Mouse (Mus musculus) lung, embryonic 16.5 days (tissue): ENCODE results near the gene Hecw2. TPM values are rescaled to one million over a fixed set of nuclear protein-coding genes. Genes with fewer than 3 reads are reported as not detected.
A peak's percentile ranks its signal among the peaks of the same experiment; 100 is the strongest.

ENCODE experiments used
- ATAC-seq: fragments of 200-750 bp; cut with Nextera tagmentation; 2 replicates; pipeline ENCODE4 v1.8.0; 2017; ENCODE audit warnings: low read depth, mild to moderate bottlenecking, moderate library complexity
- H3K27ac ChIP-seq: fragments of 300-500 bp; sonication (generic); 2 replicates; pipeline ENCODE4 v1.5.1; 2014; ENCODE audit warnings: mild to moderate bottlenecking, control low read depth, low read length
- H3K27me3 ChIP-seq: fragments of 300-500 bp; sonication (generic); 2 replicates; pipeline ENCODE4 v1.6.1; 2014; ENCODE audit warnings: low read depth, low read length, mixed read lengths; ENCODE audit not compliant: control insufficient read depth, insufficient read depth
- H3K36me3 ChIP-seq: fragments of 300-500 bp; sonication (generic); 2 replicates; pipeline ENCODE4 v1.6.1; 2014; ENCODE audit warnings: low read length; ENCODE audit not compliant: control insufficient read depth, insufficient read depth
- H3K4me1 ChIP-seq: fragments of 300-500 bp; sonication (generic); replicated peaks from 2 replicates; pipeline ENCODE4 v1.6.1; 2014; ENCODE audit warnings: low read length, mixed read lengths; ENCODE audit not compliant: control insufficient read depth, insufficient read depth
- H3K4me2 ChIP-seq: fragments of 300-500 bp; sonication (generic); 2 replicates; pipeline ENCODE4 v1.6.1; 2014; ENCODE audit warnings: low read depth, low read length, control low read depth
- H3K4me3 ChIP-seq: fragments of 300-500 bp; sonication (generic); 2 replicates; pipeline ENCODE4 v1.5.1; 2014; ENCODE audit warnings: mild to moderate bottlenecking, low read length, control low read depth
- H3K9ac ChIP-seq: fragments of 300-500 bp; sonication (generic); 2 replicates; pipeline ENCODE4 v1.6.1; 2014; ENCODE audit warnings: low read length, control low read depth
- H3K9me3 ChIP-seq: fragments of 300-500 bp; sonication (generic); 2 replicates; pipeline ENCODE4 v1.6.1; 2016; ENCODE audit warnings: low read length; ENCODE audit not compliant: control insufficient read depth
- WGBS: fragments of 180-500 bp; shearing (Covaris S2); extraction: QIAGEN DNeasy Blood & Tissue Kit; methylation state at CpG from one replicate; pipeline ENCODE4 v1.1.7; 2014; 5-methylcytosine and 5-hydroxymethylcytosine counted together
- polyA plus RNA-seq: library from polyadenylated mRNA; unstranded; fragments of >200 nt; fragmentation: Nextera tagmentation; extraction: Ambion mirVana; gene quantifications from 2 replicates; pipeline ENCODE4 v1.2.1, GENCODE M21; 2015

Gene Hecw2
- 4.8 and 5.8 TPM in 2 replicates for polyA plus RNA-seq

GRCm38 (mm10) chr1:54194954-54195305 lies at the start of gene Hecw2:
Gene Hecw2, minus strand, starts transcription at chr1:54195168.
- H3K4me1 ChIP-seq, result peaks cover 3% of the 10 kb centered on the region; the same call in 1 of the 2 replicates
- ATAC-seq, result peak; percentile 89
- H3K27me3 ChIP-seq, result peaks cover 4% of the 10 kb centered on the region
- WGBS, result under 1% methylated on average over 37 of the region's 38 CpGs
- H3K9ac ChIP-seq, result peak within 1 kb of the TSS; percentile 67
- no peaks in the 10 kb centered on the region; the same call in 1 of the 2 replicates for H3K9me3 ChIP-seq
- H3K4me3 ChIP-seq, result peak within 1 kb of the TSS; percentile 68
- H3K27ac ChIP-seq, result 0 out of 2 replicates have a peak within 1 kb of the TSS, but pooled peaks have one; percentile 17
- H3K4me2 ChIP-seq, result peak within 1 kb of the TSS; percentile 94
- no peaks in the 10 kb centered on the region for H3K36me3 ChIP-seq

GRCm38 (mm10) chr1:54242722-54243121 lies 47.8 kb upstream of the Hecw2 start:
- Histone ChIP-seq H3K27ac (no peak overlapping the region), H3K27me3 (no peaks in the 10 kb centered on the region), H3K4me3 (no peak overlapping the region), H3K9ac (no peak overlapping the region), H3K4me1 (no peaks in the 10 kb centered on the region), H3K9me3 (no peaks in the 10 kb centered on the region), H3K4me2 (no peak overlapping the region), H3K36me3 (no peaks in the 10 kb centered on the region)
- ATAC-seq, result no peak
- WGBS, result 94% methylated on average over 4 of the region's 4 CpGs

- 90% methylated on average over 3 of the region's 3 CpGs for WGBS
- ATAC-seq, result no peak
- Histone ChIP-seq H3K9me3 (no peaks in the 10 kb centered on the region), H3K4me2 (no peak overlapping the region), H3K4me3 (no peak overlapping the region), H3K27ac (no peak overlapping the region), H3K4me1 (no peaks in the 10 kb centered on the region), H3K36me3 (no peaks in the 10 kb centered on the region), H3K27me3 (no peaks in the 10 kb centered on the region), H3K9ac (no peak overlapping the region)
These were observed 25.3 kb upstream of the Hecw2 start for GRCm38 (mm10) chr1:54220273-54220672.

GRCm38 (mm10) chr1:54194183-54194953 lies 600 bp downstream of the Hecw2 start:
- Histone ChIP-seq H3K27me3 (peaks cover 4% of the 10 kb centered on the region), H3K4me1 (peaks cover 3% of the 10 kb centered on the region; the same call in 1 of the 2 replicates), H3K27ac (0 out of 2 replicates have a peak overlapping the region, but pooled peaks have one; percentile 17), H3K36me3 (no peaks in the 10 kb centered on the region), H3K4me3 (peak overlapping the region; percentile 68), H3K9me3 (no peaks in the 10 kb centered on the region; the same call in 1 of the 2 replicates), H3K4me2 (peak overlapping the region; percentile 94), H3K9ac (peak overlapping the region; percentile 67)
- ATAC-seq, result peak; percentile 83
- WGBS, result under 1% methylated on average over 48 of the region's 104 CpGs

GRCm38 (mm10) chr1:54193191-54193770 lies 1.7 kb downstream of the Hecw2 start:
- Histone ChIP-seq H3K9ac (no peak overlapping the region), H3K4me3 (no peak overlapping the region), H3K9me3 (no peaks in the 10 kb centered on the region; the same call in 1 of the 2 replicates), H3K27ac (no peak overlapping the region), H3K36me3 (no peaks in the 10 kb centered on the region), H3K27me3 (peaks cover 4% of the 10 kb centered on the region), H3K4me2 (no peak overlapping the region), H3K4me1 (peaks cover 3% of the 10 kb centered on the region; the same call in 1 of the 2 replicates)
- no peak for ATAC-seq
- WGBS, result 22% methylated on average over 7 of the region's 7 CpGs

- Histone ChIP-seq H3K27me3 (no peaks in the 10 kb centered on the region), H3K4me1 (peaks cover 3% of the 10 kb centered on the region; the same call in 1 of the 2 replicates), H3K9me3 (no peaks in the 10 kb centered on the region; the same call in 1 of the 2 replicates), H3K4me3 (no peak overlapping the region), H3K27ac (no peak overlapping the region), H3K4me2 (no peak overlapping the region), H3K36me3 (no peaks in the 10 kb centered on the region), H3K9ac (no peak overlapping the region)
- peak; percentile 31; the same call in 1 of the 2 replicates for ATAC-seq
- 17% methylated on average over 4 of the region's 4 CpGs for WGBS
These were observed 7.4 kb downstream of the Hecw2 start for GRCm38 (mm10) chr1:54187579-54187978.

GRCm38 (mm10) chr1:54186347-54186746 lies 8.6 kb downstream of the Hecw2 start:
- 53% methylated on average over 3 of the region's 3 CpGs for WGBS
- Histone ChIP-seq H3K36me3 (no peaks in the 10 kb centered on the region), H3K4me2 (no peak overlapping the region), H3K9me3 (no peaks in the 10 kb centered on the region), H3K4me3 (no peak overlapping the region), H3K27me3 (no peaks in the 10 kb centered on the region), H3K4me1 (peaks cover 3% of the 10 kb centered on the region; the same call in 1 of the 2 replicates), H3K27ac (no peak overlapping the region), H3K9ac (no peak overlapping the region)
- ATAC-seq, result no peak

- no peak overlapping the region for H3K9ac ChIP-seq
- H3K4me2 ChIP-seq, result no peak overlapping the region
- H3K27ac ChIP-seq, result no peak overlapping the region
- no peaks in the 10 kb centered on the region for H3K9me3 ChIP-seq
- H3K36me3 ChIP-seq, result no peaks in the 10 kb centered on the region
- H3K4me3 ChIP-seq, result no peak overlapping the region
- ATAC-seq, result no peak
- no peaks in the 10 kb centered on the region for H3K27me3 ChIP-seq
- 27% methylated on average over 1 of the region's 2 CpGs for WGBS
- no peaks in the 10 kb centered on the region for H3K4me1 ChIP-seq
These were observed 14.3 kb downstream of the Hecw2 start for GRCm38 (mm10) chr1:54180663-54181062.

- Histone ChIP-seq H3K9me3 (no peaks in the 10 kb centered on the region), H3K4me2 (no peak overlapping the region), H3K9ac (no peak overlapping the region), H3K27ac (no peak overlapping the region), H3K4me3 (no peak overlapping the region), H3K27me3 (no peaks in the 10 kb centered on the region), H3K4me1 (no peaks in the 10 kb centered on the region), H3K36me3 (no peaks in the 10 kb centered on the region)
- no peak for ATAC-seq
- 85% methylated on average over 7 of the region's 7 CpGs for WGBS
These were observed 15.8 kb downstream of the Hecw2 start for GRCm38 (mm10) chr1:54179179-54179578.
